ENCODE assay signal across 24 mouse cellular contexts in the genomic region with DNA sequence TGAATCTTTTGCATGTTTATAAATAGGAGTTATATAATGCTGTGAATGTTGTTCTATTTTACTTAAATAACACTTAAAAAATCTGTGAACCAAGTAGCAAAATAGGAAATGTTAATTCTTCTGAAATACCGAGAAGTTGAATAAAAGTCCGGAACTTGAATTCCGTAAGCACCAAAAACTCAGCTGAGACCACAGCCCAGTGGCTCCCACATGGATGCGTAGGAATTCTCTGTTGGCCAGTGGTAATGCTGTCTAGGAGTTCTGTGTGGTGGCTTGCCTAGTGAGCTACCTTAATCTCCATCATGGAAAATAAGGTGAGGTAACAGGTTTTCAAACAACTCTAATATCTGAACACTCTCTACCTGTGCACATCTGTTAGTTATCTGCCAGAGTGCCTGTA.
DNase-seq lines count a peak whose midpoint lies in the region; TF ChIP-seq lines count a peak whose summit lies in the region.
"Had no signal": no experiment of that assay in that cellular context is flagged by ENCODE, and none has a peak within 500 bp of the region (broad histone marks: within the 10 kb centered on the region; RNA-seq: fewer than 3 reads in every experiment).

No protein-coding gene starts in this region.

- H3K27ac ChIP-seq in cortical plate, adult 2 months (ENCODE audit: insufficient read depth, low read length): peak overlapping the region; percentile 68; the same call in 1 of the 2 replicates
- H3K27ac ChIP-seq: forebrain, embryonic 10.5 days; forebrain, embryonic 13.5 days; gastrocnemius, adult 2 months; heart, embryonic 15.5 days; hindbrain, embryonic 14.5 days; hindbrain, postnatal 0 days had no signal

- TF ChIP-seq CTCF in cortical plate, adult 2 months (IDR thresholded peaks at IDR 0.05; ENCODE audit: extremely low read depth, insufficient read depth, low read length): no peak

- peaks cover 1% of the 10 kb centered on the region; the same call in 1 of the 2 replicates for H3K4me1 ChIP-seq in cortical plate, adult 2 months (ENCODE audit: control insufficient read depth, insufficient read depth, low read length)
- H3K4me1 ChIP-seq: heart, embryonic 12.5 days; heart, embryonic 15.5 days had no signal

- peak; percentile 29 to 44 for DNase-seq in frontal cortex, postnatal 36 days (ENCODE audit: low spot score in 2 of 2)
- no peak for DNase-seq in frontal cortex, postnatal 10 days (ENCODE audit: low spot score in 2 of 2)
- peak; percentile 40 for DNase-seq in right cerebral cortex, adult 18-20 months
- DNase-seq in right cerebral cortex, postnatal 25 days: no peak
- DNase-seq in adipocyte (ENCODE audit: low spot score): no peak
- DNase-seq: adrenal gland, adult 2 months; adrenal gland, postnatal 14 days; B cell, adult 2 months; cerebellum, adult 11-12 months; cerebellum, adult 8-10 months; cerebellum, postnatal 10 days; cerebellum, postnatal 36 days; gastrocnemius, adult 2 months; gastrocnemius, postnatal 14 days; heart, adult 18-20 months; heart, postnatal 10 days; heart, postnatal 4 days had no signal

- no peak for TF ChIP-seq POLR2A in cortical plate, adult 2 months (IDR thresholded peaks at IDR 0.05; ENCODE audit: extremely low read depth, insufficient read depth, low read length)

- no peak overlapping the region for H3K4me3 ChIP-seq in cortical plate, adult 2 months (ENCODE audit: insufficient read depth, low read length)
- H3K4me3 ChIP-seq: forebrain, embryonic 10.5 days; forebrain, embryonic 13.5 days; gastrocnemius, adult 2 months; heart, embryonic 12.5 days; heart, embryonic 15.5 days had no signal

Comparison
In these comparisons a context has a peak if more than half of its experiments do, and no peak if none do; other contexts are left out.
1. DNase-seq: peak in frontal cortex, postnatal 36 days (2 of 2) and right cerebral cortex, adult 18-20 months (single experiment); none in frontal cortex, postnatal 10 days (0 of 2), right cerebral cortex, postnatal 25 days (single experiment) and adipocyte (single experiment).